Mouse (Mus musculus) megakaryocyte progenitor cell, adult 5-6 weeks (primary cell): Measurements from ENCODE around the gene Zmynd12. TPM values are rescaled to one million over a fixed set of nuclear protein-coding genes. Genes with fewer than 3 reads are reported as not detected.

ENCODE experiments used
- ATAC-seq: replicated peaks from 2 replicates; pipeline ENCODE4 v1.8.0; 2016; ENCODE audit warnings: mild to moderate bottlenecking, moderate TSS enrichment, inconsistent platforms; ENCODE audit not compliant: poor library complexity
- total RNA-seq, 2 experiments: library from RNA; stranded (forward) in 1 of 2; stranded (reverse) in 1 of 2; fragments of 157-497, 149-512 nt in 1 of 2; fragments of 200-1000 nt in 1 of 2; gene quantifications; 2 replicates each; pipeline versions ENCODE4 v1.2.3 to v1.2.4; 2015 to 2017

Zmynd12 gene
- total RNA-seq (2015) (not detected in 2 replicates), total RNA-seq (2017) (not detected in 2 replicates)

GRCm38 (mm10) chr4:119422294-119422964 lies at the start of gene Zmynd12, which contains the start of gene Ppcs:
Zmynd12 (plus strand) TSS chr4:119422814.
Ppcs (minus strand) TSS chr4:119422420.
- peak; percentile 77 for ATAC-seq

- no peak for ATAC-seq
Observed at GRCm38 (mm10) chr4:119381471-119382190, 41.0 kb upstream of the Zmynd12 start.

GRCm38 (mm10) chr4:119389184-119389583 lies 33.4 kb upstream of the Zmynd12 start:
- ATAC-seq, result no peak

GRCm38 (mm10) chr4:119390369-119390768 lies 32.2 kb upstream of the Zmynd12 start:
- peak; percentile 52; the same call in 1 of the 2 replicates for ATAC-seq

- ATAC-seq, result no peak
Observed at GRCm38 (mm10) chr4:119398751-119399150, 23.9 kb upstream of the Zmynd12 start.

- no peak for ATAC-seq
Observed at GRCm38 (mm10) chr4:119400896-119401295, 21.7 kb upstream of the Zmynd12 start.

DNA sequence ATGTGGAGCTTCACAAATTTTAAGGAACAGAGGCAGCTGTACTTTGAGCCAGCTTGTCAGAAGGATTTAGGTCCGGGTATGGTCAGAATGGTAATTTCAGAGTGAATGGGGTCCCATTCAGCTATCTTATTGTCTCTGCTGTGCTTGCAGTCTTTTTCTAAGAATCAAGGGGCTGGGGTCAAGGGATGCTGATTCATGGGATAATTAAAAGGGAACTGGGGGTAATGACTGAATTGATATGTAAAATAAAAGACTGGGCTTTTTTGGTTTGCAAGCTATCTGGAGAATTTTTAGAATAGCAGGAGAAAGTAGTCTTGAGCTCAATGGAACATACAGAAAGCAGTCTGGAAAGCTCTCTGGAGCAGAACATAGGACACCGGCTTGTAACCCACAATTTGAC lies 19.2 kb upstream of the Zmynd12 start:
- no peak for ATAC-seq

DNA sequence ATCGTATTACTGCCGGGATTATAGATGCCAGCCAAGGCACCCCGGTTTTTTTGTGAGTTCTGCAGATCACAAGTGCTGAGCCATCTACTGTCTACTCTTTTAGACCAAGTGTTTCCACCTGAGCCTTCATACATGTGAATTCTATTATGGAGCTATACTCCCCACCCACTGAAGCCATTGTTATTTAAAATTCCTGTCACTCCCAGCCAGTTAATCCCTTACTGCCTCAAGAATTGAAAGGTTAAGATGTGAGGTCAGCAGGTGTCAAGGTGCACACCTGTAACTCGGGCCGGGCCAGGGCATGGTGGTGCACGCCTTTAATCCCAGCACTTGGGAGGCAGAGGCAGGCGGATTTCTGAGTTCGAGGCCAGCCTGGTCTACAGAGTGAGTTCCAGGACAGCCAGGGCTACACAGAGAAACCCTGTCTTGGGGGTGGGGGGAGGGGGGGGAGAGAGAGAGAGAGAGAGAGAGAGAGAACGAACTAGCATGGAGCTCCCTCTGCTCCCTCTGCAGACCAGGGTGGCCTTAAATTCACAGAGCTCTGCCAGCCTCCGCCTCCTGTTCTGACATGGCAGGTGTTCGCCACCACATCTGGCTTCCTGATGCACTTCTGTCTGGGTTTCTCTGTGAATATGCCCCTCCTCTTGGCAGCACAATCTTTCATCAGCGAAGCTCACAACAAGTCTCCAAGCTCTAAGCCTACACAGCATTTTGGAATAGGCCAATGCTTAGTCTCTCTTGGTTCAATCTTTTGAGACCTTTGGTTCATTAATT lies 10.6 kb upstream of the Zmynd12 start:
- no peak for ATAC-seq

DNA sequence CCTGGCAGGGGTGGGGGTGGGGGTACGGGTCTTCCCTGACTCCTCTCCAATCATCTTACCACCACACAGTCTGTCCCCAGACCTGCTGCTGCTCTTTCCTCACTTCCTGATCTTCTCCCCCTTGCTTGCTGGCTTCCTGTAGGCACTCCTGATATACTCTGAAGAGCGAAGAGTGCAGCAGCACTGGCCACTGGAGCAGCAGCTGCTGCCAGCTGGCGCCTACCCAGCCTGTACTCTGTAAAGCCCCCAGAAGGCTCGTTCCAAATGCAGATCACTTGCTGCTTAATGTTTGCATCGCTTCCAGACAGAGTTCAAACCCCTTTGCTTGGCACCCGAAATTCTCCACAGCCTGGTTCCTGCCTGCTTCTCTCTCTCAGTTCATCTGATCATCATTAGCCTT lies 9.8 kb upstream of the Zmynd12 start:
- peak; percentile 26; the same call in 1 of the 2 replicates for ATAC-seq

DNA sequence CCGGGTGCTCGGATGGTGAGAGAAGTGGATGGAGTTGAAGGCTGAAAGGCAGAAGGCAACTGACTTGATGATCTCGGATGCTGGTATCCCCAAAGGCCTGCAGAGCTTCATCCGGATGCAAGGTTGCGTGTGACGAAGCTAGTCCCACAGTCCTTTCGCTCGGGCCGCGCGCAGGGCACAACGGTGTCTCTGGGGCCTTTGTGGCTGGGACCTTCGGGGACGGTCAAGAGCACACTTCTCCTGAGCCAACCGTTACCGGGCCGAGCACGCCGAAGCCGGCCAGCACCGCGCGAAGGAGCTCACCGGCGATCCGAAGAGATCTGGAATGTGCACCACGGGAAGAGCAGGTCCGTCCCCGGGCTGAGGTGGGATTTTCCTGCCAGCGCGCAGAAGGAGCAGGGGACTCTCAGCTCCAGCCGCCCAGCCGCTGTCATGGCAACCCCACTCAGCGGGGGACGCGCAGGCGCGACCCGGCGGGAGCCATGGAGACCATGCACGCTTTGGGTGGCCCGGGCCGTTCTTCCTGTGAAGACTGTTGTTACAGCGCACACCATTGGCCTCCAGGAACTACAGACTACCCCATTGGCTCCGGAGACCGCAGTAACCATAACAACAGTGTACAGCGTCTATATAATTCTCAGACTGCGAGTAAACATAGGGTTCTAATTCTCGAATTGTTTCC lies 7.4 kb upstream of the Zmynd12 start, which contains the start of gene Ccdc30:
Gene Ccdc30 (minus strand): TSS at position 450 of the 682 bp plus-strand sequence.
- peak; percentile 92 for ATAC-seq

DNA sequence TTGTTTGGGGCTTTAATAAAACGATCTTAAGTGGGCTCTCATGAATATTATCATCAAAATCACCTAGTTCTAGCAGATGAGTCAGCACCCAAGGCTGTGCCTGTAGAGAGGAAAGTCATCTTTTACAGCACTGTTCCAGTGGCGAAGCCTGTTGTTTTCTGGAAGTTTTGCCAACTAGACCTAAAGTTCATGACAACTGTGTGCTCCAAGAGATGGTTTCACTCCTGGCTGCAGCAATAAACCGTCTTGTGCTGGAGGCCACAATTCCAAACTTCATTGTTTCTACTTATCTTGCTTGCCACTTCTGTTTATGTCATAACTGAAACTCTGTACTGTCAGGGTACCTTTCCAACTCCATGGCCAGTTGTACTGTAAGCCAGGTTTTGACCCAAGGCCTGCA lies 5.3 kb upstream of the Zmynd12 start:
- ATAC-seq, result no peak

- ATAC-seq, result peak; percentile 36
Observed at GRCm38 (mm10) chr4:119417894-119418293, 4.7 kb upstream of the Zmynd12 start.

DNA sequence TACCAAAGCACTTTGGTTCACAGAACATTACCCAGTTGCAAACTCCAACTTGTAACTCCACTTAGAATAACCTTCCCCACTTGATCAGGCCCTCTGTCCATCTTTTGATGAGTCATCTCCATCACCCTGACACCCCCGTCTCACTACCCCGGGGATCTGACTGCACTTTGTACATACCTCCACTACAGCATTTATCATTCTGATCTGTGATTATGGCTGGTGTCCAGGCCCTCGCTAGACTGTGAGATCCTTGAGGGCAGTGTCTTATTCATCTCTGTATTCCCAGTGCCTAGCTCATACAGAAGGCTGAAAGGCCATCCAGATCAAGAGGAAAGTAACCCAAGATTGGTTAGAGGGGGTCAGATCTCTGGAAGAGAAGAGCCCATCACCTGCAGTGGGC lies 1.4 kb upstream of the Zmynd12 start:
- no peak for ATAC-seq

GRCm38 (mm10) chr4:119421921-119422293 lies 707 bp upstream of the Zmynd12 start:
- ATAC-seq, result no peak

DNA sequence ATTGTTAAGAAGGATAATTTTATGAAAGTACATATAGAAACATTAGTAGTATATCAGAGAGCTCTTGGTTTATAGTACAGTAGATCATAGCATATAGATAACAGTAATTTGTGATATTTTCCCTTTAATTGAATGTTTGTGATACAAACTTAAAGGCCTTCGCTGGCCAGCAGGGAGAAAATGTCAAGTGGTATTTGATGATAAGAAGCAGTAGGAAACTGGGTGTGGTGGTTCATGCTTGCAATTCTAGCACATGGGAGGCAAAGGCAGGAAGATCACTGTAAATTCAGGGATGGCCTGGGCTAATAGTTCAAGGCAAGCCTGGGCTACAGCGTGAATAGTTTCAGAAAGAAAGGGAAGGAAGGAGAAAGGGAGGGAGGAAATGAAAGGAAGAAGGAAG lies 2.5 kb downstream of the Zmynd12 start:
- peak; percentile 27 for ATAC-seq

- ATAC-seq, result no peak
Observed at GRCm38 (mm10) chr4:119425601-119426000, 3.0 kb downstream of the Zmynd12 start.

- ATAC-seq, result peak; percentile 81
Observed at GRCm38 (mm10) chr4:119427680-119428079, 5.1 kb downstream of the Zmynd12 start.

- ATAC-seq, result peak; percentile 76
Observed at GRCm38 (mm10) chr4:119430678-119431077, 8.1 kb downstream of the Zmynd12 start.

- no peak for ATAC-seq
Observed at GRCm38 (mm10) chr4:119437936-119438335, 15.3 kb downstream of the Zmynd12 start.

DNA sequence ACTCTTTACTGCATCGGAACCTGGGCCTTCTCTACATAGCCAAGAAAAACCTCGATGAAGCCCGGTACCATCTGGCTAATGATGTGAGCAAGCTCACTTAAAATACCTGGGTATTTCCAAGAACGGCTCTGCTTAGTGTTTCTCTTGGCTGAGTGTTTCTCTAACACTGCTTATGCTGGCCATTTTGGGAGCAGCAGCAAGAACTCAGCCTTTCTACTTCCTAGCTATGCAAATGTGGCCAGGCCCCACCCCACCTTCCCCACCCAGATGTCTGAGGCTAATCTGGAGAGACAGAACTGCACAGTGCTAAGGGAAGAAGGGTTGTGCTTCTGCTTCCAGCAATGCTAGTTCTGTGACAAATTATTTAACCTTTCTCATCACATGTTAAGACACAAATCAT lies 19.2 kb downstream of the Zmynd12 start:
- ATAC-seq, result 0 out of 2 replicates have a peak, but pooled peaks have one; percentile 31

- no peak for ATAC-seq
Observed at GRCm38 (mm10) chr4:119442539-119442938, 19.9 kb downstream of the Zmynd12 start.
